Mouse (Mus musculus) liver, postnatal 0 days (tissue): Measurements from ENCODE around the gene Tex38.

Experiments
- CTCF ChIP-seq: sonication (generic); IDR thresholded peaks from 2 replicates; pipeline ENCODE4 v1.5.1; 2016; ENCODE audit warnings: antibody characterized with exemption, low read depth
- EP300 ChIP-seq: IDR thresholded peaks from 2 replicates; pipeline ENCODE4 v1.6.1; 2016; ENCODE audit warnings: antibody characterized with exemption, low read depth, mild to moderate bottlenecking

DNA sequence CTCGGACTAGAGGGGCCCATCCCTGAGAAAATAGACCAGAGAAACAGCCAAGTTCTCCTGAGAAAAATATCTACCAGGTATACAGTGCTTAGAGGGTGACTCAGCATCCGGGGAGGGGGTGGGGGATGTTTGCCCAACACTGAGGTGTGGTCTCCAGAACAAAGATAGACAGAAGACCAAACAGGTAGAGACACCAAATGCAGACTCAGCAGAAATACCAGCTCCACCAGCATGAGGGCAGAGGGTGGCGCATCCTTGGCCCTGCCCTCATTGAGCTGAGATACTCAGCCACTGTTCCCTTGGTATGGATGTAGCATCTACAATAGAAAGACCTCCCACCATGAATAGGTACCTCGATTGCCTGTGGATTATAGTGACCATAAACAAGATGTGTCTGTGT, 46.0 kb downstream of the Tex38 start:
- TF ChIP-seq CTCF, result no peak
- no peak for TF ChIP-seq EP300
